Mouse (Mus musculus): ENCODE measurements around the gene Adamtsl1. TPM values are rescaled to one million over a fixed set of nuclear protein-coding genes. Genes with fewer than 3 reads are reported as not detected.

The Adamtsl1 gene
- polyA plus RNA-seq, 1 experiment from 2014 or later: 3.0 TPM

DNA sequence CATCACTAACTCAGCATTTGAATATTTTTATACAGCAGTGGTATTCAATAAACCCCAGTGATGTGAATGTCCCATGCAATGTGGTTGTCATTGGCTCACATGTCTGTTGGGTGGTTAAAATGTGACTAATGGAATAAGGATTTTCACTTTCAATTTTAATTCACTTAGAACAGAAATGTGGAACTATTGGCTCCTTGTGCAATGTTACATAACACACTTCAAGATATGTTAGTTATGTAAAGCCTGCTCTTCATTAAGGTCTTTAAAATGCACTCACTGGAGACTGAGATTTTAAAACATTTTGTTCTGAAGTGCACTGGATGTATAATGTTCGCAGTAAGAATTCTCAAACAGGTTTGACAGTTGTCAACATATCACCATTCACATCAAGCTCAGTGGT is 181.3 kb downstream of the Adamtsl1 start:
- H3K27ac ChIP-seq: no peak overlapping the region
- H3K9me3 ChIP-seq: no peaks in the 10 kb centered on the region
- WGBS: 94% methylated on average over 1 of the region's 1 CpGs
- DNase-seq (ENCODE audit: extremely low spot score, low spot score): no peak
- H3K27me3 ChIP-seq (ENCODE audit: poor library complexity, severe bottlenecking): no peaks in the 10 kb centered on the region
- H3K36me3 ChIP-seq (replicated peaks): no peaks in the 10 kb centered on the region
- no peak overlapping the region for H3K4me3 ChIP-seq
- no peaks in the 10 kb centered on the region for H3K4me1 ChIP-seq

DNA sequence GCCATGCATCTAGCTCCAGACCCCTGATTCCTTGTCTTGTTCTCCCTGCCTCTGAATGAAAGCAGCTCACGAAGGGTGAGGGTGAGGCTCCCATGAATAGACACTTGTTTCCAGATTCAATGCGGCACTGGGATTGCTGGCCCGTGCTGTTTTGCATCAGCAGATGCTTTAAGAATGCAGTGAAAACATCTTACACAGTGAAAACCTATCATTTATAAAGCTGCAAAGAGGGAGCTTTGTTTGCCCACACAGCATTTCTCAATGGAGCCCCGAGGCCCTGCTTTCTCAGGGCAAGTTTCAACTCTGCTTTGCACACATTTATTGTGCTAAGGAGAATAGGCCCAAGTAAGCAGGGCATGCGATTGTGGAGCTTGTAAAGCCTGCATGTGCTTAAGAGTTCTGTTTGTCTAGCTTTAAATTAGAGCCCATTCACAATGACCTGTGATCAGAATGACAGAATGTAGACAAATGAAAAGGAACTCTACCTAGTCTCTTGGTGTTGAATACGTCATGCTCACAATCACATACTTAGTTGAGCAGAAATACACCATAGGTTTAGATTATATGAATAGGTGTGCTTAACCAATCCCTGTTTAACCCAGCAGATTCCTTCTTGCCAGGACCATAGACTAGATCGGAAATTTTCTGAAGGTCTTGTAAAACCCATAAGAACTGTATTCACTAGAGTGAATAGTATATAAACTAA is 193.5 kb downstream of the Adamtsl1 start:
- Histone ChIP-seq H3K4me3 (no peak overlapping the region), H3K27ac (peak overlapping the region; percentile 60), H3K4me1 (peaks cover 27% of the 10 kb centered on the region), H3K9me3 (no peaks in the 10 kb centered on the region), H3K27me3 (ENCODE audit: poor library complexity, severe bottlenecking) (peaks cover 76% of the 10 kb centered on the region), H3K36me3 (replicated peaks) (no peaks in the 10 kb centered on the region)
- 21% methylated on average over 7 of the region's 7 CpGs for WGBS
- peak; percentile 61 for DNase-seq (ENCODE audit: extremely low spot score, low spot score)

DNA sequence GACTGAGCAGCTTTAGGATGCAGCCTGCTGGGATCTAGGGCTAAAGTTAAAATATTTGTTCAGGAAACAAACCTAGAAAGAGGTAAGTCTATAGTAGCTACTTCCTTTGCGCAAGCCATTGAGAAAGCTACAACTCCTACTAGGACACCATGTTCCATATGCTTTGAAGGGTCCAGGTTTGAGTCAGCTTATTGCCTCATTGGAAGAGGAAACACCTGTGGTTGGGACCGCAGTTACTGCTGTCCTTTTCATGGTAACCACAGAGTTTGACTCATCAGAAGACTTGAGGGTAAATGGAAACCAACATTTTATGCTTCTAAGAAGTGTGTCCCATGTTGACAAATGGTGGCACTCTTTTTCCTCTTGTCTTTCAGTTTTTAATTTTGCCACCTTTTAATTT is 195.7 kb downstream of the Adamtsl1 start:
- Histone ChIP-seq H3K9me3 (no peaks in the 10 kb centered on the region), H3K27me3 (ENCODE audit: poor library complexity, severe bottlenecking) (peaks cover 67% of the 10 kb centered on the region)
- 89% methylated on average over 2 of the region's 2 CpGs for WGBS

DNA sequence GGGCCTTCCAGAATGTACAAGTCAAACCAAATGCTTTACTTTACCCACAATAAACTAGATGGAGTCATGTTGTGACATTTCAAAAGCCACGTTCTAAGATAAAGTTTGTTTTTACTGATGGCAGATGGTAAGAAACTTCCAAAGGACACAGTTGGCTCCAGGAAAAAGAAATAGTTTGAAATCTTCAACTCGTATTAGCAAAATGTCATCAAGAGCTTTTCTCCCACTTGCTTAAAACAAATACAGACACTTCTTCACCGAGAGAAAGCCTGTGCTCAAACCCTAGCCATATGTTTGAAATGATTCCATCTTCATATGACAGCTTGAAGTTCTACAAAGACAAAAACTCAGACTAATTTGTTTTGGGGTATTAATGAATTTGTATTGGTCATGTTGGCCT is 211.0 kb downstream of the Adamtsl1 start:
- Histone ChIP-seq H3K36me3 (replicated peaks) (no peaks in the 10 kb centered on the region), H3K4me1 (no peaks in the 10 kb centered on the region), H3K27ac (no peak overlapping the region), H3K9me3 (no peaks in the 10 kb centered on the region), H3K4me3 (no peak overlapping the region), H3K27me3 (ENCODE audit: poor library complexity, severe bottlenecking) (no peaks in the 10 kb centered on the region)
- WGBS: 87% methylated on average over 3 of the region's 3 CpGs
- no peak for DNase-seq (ENCODE audit: extremely low spot score, low spot score)

More for the DNA sequence above, 195.7 kb downstream of the Adamtsl1 start:
- no peak overlapping the region for H3K27ac ChIP-seq
- no peak for DNase-seq (ENCODE audit: extremely low spot score, low spot score)
- H3K36me3 ChIP-seq (replicated peaks): no peaks in the 10 kb centered on the region
- H3K4me3 ChIP-seq: no peak overlapping the region
- H3K4me1 ChIP-seq: peaks cover 27% of the 10 kb centered on the region

DNA sequence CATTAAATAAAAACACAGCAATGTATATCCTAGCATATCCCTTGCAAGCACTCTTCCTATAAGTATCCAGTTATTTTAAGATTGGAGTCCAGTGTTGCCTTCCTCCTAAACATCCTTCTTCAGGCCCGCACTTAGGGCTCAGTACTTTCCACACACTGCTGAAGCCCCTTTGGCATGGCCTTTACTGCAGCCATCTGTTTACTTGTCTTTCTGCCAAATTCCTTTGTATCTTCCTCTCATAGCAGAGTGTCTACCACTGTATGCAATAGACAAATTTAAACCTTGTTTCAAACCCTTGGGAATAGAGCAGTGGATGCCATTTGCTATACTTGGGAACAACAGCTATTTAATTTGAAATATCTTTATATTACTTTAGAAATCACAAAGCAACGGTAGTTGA is 213.8 kb downstream of the Adamtsl1 start:
- no peak for DNase-seq (ENCODE audit: extremely low spot score, low spot score)
- Histone ChIP-seq H3K4me1 (no peaks in the 10 kb centered on the region), H3K27ac (no peak overlapping the region), H3K4me3 (no peak overlapping the region), H3K9me3 (no peaks in the 10 kb centered on the region), H3K27me3 (ENCODE audit: poor library complexity, severe bottlenecking) (no peaks in the 10 kb centered on the region), H3K36me3 (replicated peaks) (no peaks in the 10 kb centered on the region)
- 87% methylated on average over 2 of the region's 2 CpGs for WGBS

DNA sequence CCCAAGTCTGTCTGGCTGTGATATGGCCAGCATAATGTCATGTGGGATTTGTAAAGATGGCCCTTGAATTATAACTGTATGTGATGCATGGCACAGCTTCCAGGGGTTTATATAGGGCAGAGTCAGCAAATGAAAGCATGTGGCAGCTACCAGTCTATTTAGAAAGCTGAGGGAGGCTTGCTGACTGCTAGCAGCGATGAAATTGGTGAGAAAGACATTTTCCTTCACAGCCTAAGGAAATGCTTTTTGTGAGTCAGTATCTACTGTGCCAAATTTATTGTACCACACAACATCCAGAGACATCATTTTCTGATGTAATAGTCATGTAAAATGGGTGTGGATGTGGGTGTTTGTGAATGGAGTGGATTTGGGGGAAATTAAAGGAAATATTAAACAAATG is 214.4 kb downstream of the Adamtsl1 start:
- H3K9me3 ChIP-seq: no peaks in the 10 kb centered on the region
- 93% methylated on average over 1 of the region's 1 CpGs for WGBS
- H3K27me3 ChIP-seq (ENCODE audit: poor library complexity, severe bottlenecking): no peaks in the 10 kb centered on the region
- no peaks in the 10 kb centered on the region for H3K4me1 ChIP-seq
- H3K36me3 ChIP-seq (replicated peaks): no peaks in the 10 kb centered on the region
- no peak overlapping the region for H3K27ac ChIP-seq
- no peak overlapping the region for H3K4me3 ChIP-seq
- DNase-seq (ENCODE audit: extremely low spot score, low spot score): no peak

DNA sequence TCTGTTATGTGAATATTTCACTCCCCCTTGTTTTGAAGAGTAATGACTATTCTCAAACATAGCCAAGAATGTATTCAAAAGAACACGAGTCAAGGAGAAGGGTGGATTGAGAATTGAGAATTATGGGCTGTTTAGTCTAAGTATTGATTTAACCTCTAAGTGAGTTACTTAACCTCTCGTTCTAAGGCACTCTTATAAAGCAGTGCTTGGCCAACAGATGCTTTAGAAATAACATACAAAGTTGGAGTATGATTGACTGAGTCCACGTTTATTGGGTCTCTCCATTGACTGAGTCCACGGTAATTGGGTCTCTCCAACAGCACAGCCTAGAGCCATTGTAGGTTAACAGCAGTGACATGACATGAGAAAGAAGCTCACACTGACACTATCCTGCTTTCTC is 226.5 kb downstream of the Adamtsl1 start:
- Histone ChIP-seq H3K4me3 (no peak overlapping the region), H3K9me3 (no peaks in the 10 kb centered on the region), H3K27me3 (ENCODE audit: poor library complexity, severe bottlenecking) (peaks cover 61% of the 10 kb centered on the region), H3K27ac (no peak overlapping the region), H3K4me1 (peaks cover 21% of the 10 kb centered on the region), H3K36me3 (replicated peaks) (no peaks in the 10 kb centered on the region)
- no peak for DNase-seq (ENCODE audit: extremely low spot score, low spot score)
- 87% methylated on average over 4 of the region's 4 CpGs for WGBS

DNA sequence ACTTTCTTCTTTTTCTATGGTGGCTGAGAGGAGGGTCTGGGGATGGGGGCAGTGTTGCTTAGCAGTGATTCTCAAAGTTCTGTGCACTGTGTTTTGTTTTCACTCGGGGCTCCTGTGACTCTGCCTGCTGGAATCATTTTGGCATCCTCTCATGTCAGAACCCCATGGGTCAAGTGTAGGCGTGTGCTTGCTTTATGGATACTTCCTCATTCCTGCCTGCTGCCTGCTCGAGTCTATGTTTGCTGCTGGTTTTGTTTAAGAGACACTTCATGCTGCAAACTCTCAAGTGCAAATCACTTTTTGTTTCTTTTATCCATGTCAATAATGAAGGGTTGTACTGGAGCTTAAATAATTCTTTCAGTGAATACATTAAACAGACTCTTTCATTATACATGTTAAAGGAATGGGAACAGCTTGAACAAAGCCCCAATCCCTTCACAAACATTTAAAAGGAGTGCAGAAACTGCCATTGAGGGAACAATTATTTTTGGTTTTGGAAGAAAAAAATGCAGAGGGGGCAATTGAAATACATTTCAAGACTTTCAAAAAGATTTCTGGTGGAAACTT is 227.9 kb downstream of the Adamtsl1 start:
- Histone ChIP-seq H3K4me1 (peaks cover 21% of the 10 kb centered on the region), H3K36me3 (replicated peaks) (no peaks in the 10 kb centered on the region), H3K4me3 (no peak overlapping the region), H3K27me3 (ENCODE audit: poor library complexity, severe bottlenecking) (peaks cover 55% of the 10 kb centered on the region), H3K27ac (no peak overlapping the region), H3K9me3 (no peaks in the 10 kb centered on the region)
- peak; percentile 34 for DNase-seq (ENCODE audit: extremely low spot score, low spot score)
- WGBS: 22% methylated on average over 3 of the region's 3 CpGs

DNA sequence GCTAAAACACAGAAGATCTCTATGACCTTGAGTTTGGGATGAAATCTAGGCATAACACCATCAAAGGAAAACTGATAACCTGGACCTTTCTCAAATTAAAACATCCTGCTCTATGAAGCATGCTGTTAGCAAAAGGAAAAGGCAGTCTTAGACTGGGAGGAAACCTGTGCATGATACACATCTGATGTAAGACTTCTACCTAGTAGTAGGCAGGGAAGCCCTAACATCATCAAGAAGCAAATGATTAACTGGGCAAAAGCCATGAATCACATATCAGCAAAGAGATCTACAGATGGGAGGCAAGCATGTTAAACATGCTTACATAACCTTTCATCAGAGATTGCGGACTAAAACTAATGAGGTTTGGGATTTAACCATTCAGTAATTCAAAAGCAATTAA is 229.5 kb downstream of the Adamtsl1 start:
- 83% methylated on average over 1 of the region's 1 CpGs for WGBS
- no peak overlapping the region for H3K27ac ChIP-seq
- no peak overlapping the region for H3K4me3 ChIP-seq
- no peaks in the 10 kb centered on the region for H3K9me3 ChIP-seq
- peaks cover 44% of the 10 kb centered on the region for H3K27me3 ChIP-seq (ENCODE audit: poor library complexity, severe bottlenecking)
- DNase-seq (ENCODE audit: extremely low spot score, low spot score): no peak
- peaks cover 21% of the 10 kb centered on the region for H3K4me1 ChIP-seq
- H3K36me3 ChIP-seq (replicated peaks): no peaks in the 10 kb centered on the region

DNA sequence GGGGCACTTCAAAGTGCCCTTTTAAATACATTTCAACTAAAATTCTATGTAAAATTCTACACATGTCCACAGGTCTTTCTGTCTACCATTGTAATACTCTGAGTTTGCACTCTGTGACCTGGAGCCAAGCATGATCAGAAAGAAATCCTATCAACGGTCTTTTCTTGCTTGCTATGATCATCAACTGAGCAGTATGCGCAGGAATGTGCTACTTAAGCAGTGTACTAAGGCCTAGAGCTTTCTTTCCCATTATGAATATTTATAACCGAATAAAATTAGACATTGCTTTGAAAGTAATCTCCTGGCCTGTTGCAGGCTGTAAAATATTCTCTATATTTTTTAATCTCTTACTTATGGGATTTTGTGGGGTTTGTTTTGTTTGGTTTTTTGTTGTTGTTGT is 248.7 kb downstream of the Adamtsl1 start:
- no peaks in the 10 kb centered on the region for H3K36me3 ChIP-seq (replicated peaks)
- no peaks in the 10 kb centered on the region for H3K27me3 ChIP-seq (ENCODE audit: poor library complexity, severe bottlenecking)
- WGBS: 91% methylated on average over 3 of the region's 3 CpGs
- no peak overlapping the region for H3K4me3 ChIP-seq
- H3K4me1 ChIP-seq: peaks cover 10% of the 10 kb centered on the region
- DNase-seq (ENCODE audit: extremely low spot score, low spot score): no peak
- no peak overlapping the region for H3K27ac ChIP-seq
- H3K9me3 ChIP-seq: no peaks in the 10 kb centered on the region

DNA sequence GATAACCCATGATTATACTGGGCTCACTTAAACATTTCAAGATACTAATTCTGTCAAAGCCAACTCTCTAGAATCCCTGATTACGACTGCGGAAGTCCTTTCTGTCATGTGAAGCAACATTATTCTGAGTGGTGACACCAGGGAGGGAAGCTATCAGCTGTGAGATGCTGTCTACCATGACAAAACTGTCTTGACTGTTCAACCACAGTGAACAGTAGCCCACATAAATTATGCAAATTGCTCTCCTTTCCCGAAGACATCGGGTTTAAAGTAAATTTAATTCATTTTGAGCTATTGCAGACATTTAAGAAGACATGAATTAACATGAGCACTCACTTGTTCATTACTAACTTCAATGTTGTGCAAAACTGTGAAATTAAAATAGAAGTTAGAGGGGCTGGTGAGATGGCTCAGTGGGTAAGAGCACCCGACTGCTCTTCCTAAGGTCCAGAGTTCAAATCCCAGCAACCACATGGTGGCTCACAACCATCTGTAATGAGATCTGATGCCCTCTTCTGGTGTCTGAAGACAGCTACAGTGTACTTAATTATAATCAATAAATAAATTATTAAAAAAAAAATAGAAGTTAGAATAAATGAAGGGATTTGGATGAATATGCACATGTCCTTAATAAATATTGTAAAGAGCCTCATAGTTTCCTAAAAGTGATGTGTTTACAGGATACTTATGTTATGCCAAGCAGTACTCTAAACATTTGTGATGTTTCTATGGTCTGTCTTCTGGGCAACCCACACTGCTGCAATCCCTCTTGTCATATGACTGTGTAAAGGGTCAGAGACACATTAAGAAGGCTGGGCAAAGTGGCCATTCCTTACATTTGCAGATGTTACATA is 249.4 kb downstream of the Adamtsl1 start:
- Histone ChIP-seq H3K27ac (no peak overlapping the region), H3K9me3 (no peaks in the 10 kb centered on the region), H3K4me3 (no peak overlapping the region), H3K4me1 (peaks cover 17% of the 10 kb centered on the region), H3K36me3 (replicated peaks) (no peaks in the 10 kb centered on the region), H3K27me3 (ENCODE audit: poor library complexity, severe bottlenecking) (no peaks in the 10 kb centered on the region)
- DNase-seq (ENCODE audit: extremely low spot score, low spot score): no peak
- 93% methylated on average over 5 of the region's 5 CpGs for WGBS

DNA sequence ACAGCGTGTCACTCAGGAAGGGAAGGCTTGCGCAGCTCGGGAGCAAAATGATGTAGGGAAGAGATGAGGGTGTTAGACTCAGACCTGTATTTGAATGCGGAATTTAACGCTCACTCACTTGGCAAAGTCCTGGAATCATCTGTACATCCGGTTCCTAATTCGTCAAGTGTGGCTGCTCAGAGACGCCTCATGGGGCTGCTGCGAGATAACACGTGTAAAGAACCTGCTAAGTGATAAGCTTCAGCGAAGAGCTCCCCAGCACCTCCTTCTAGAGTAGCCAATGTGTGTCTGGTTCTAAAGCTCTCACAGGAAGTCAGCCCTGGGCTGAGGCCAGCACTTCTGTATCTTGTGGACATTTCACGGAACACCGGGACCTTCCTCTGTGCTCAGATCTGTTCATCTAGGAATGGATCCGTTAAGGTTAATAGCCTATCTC is 250.1 kb downstream of the Adamtsl1 start:
- no peak for DNase-seq (ENCODE audit: extremely low spot score, low spot score)
- H3K4me3 ChIP-seq: no peak overlapping the region
- H3K9me3 ChIP-seq: no peaks in the 10 kb centered on the region
- WGBS: 94% methylated on average over 14 of the region's 14 CpGs
- H3K27me3 ChIP-seq (ENCODE audit: poor library complexity, severe bottlenecking): no peaks in the 10 kb centered on the region
- H3K4me1 ChIP-seq: peaks cover 19% of the 10 kb centered on the region
- H3K36me3 ChIP-seq (replicated peaks): no peaks in the 10 kb centered on the region
- no peak overlapping the region for H3K27ac ChIP-seq

DNA sequence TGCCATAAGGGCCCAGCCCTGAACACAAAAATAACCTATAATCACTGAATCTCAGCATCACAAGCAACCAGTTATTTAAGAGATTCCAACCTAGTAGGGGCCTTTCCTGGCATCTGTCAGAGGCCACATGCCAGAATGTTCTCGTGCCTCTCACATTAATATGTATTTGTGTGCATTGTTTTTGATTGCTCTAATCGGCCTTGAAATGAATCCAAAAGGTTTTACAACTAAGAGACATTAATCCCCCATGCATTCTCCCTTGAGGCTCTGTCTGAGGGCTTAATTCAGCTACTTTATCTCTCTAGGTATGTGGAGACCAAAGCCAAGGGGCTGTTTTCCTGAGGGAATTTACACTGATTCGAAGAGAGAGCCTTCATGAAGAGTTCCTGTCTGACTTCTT is 250.5 kb downstream of the Adamtsl1 start:
- Histone ChIP-seq H3K36me3 (replicated peaks) (no peaks in the 10 kb centered on the region), H3K27ac (no peak overlapping the region), H3K4me3 (no peak overlapping the region), H3K9me3 (no peaks in the 10 kb centered on the region), H3K27me3 (ENCODE audit: poor library complexity, severe bottlenecking) (no peaks in the 10 kb centered on the region), H3K4me1 (peaks cover 21% of the 10 kb centered on the region)
- no peak for DNase-seq (ENCODE audit: extremely low spot score, low spot score)
- WGBS: 62% methylated on average over 3 of the region's 3 CpGs
